Mouse (Mus musculus) gastrocnemius, postnatal 36 days (tissue): ENCODE measurements around the gene Gm2174. TPM values are rescaled to one million over a fixed set of nuclear protein-coding genes. Genes with fewer than 3 reads are reported as not detected.

Source experiments
- DNase-seq, 2 experiments: peaks; one replicate each; pipeline ENCODE4 v3.0.0; 2022
- intact Hi-C: fragments of 180-260 bp; cut with DNase I; formaldehyde crosslinking; loops from one replicate; pipeline ENCODE4 v1.15.1; 2025
- long read RNA-seq, 2 experiments: library from polyadenylated mRNA; stranded (forward); transcript quantifications; one replicate each; pipeline ENCODE4 v2.0.0; 2021
- total RNA-seq, 2 experiments: library from RNA; stranded (reverse); gene quantifications; 2 replicates each; pipeline ENCODE4 v1.2.3; 2021

Gm2174 gene
- total RNA-seq: not detected
- long read RNA-seq, experiment 1, partial matches to known transcripts: 0 of 3 reads
- long read RNA-seq, experiment 1, other reads (novel, unspliced or antisense): 3 of 3 reads
- long read RNA-seq, experiment 2, partial matches to known transcripts: 0 of 1 reads
- long read RNA-seq, experiment 2, other reads (novel, unspliced or antisense): 1 of 1 reads

DNA sequence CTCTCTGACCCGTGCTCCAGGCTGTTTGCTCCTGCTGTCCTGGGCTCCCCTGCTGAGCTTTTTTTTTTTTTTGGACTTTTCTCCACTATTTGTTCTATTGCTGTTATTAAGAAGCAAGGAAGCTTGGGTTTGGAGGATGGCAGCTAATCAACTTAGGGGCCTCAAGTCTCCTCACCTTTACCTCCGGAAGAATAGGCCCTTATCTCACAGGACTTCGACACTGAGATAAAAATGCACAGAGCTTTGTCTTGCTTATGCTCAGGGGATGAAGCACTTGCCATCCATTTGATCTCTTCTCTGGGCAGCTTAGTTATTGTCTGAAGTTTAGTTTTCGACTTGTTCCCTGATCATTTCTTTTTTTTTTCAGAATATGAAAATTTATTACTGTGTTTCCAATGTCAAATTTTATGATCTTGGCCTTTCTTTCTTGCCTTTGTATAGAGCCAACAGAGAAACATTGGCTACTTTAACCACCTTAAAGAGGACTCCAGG is at the start of gene Gm2174:
Gm2174 (plus strand) TSS at position 442 of the 492 bp plus-strand sequence.
- DNase-seq: no peak
- intact Hi-C loops: no loop called here

DNA sequence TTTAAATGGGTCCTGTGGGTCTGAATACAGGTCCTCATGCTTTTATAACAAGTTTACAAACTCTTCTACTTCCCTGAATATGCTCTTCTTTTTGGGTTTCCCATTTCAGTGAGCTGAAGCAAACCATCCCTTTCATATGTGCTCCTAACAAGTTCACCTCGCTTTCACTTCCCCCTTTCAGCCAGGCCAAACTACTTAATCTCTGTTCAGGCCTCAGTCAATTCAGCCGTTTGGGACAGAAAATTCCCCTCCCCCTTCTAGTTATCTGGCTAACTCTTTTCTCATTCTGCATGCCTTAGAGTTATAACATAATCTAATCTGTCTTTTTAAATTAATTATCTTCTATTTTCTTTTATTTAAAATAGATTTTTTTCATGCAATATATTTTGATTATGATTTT is 43.1 kb upstream of the Gm2174 start:
- DNase-seq: no peak
- intact Hi-C loops: no loop called here

DNA sequence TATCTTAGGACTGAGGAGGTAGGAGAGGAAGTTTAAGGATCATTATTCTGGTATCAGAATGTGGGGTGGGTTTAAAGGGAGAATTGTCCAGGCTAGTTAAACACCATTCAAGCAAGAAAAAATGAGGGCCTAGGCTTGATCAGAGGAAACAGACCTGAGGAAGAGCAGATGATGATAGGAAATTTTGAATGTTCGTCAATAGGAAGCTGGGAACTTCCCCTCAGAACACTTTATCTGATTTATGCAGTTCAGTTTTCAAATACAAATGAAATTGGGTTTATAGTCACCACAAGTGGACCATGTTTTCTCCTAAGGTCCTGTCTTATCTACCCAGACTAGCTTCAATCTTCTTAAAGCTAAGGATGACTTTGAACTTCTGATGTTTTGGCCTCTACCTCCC is 42.3 kb upstream of the Gm2174 start:
- intact Hi-C loops: no loop called here
- DNase-seq: no peak

- intact Hi-C loops: no loop called here
- DNase-seq: no peak
Observed at GRCm38 (mm10) chrX:56406128-56406527, 41.6 kb upstream of the Gm2174 start.

DNA sequence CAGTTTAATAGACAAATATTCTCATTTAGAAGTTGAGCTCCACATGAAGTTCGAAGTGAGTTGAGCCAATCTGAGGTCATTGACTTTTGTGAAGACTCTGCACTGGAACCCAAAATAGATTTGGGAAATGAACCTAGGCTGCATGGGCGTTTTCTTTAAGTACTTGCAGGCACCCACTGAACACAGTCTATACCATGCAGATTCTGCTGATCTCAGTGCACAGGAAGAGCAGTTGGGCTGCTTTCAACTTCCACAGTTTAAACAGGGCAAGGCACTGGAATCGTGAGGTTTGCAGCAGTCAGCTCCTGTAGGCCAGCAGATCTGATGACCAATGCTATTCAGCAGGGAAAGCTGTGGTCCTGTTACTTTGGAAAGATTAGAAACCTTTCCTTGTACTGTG is 31.5 kb upstream of the Gm2174 start:
- intact Hi-C loops: no loop called here
- DNase-seq: no peak

DNA sequence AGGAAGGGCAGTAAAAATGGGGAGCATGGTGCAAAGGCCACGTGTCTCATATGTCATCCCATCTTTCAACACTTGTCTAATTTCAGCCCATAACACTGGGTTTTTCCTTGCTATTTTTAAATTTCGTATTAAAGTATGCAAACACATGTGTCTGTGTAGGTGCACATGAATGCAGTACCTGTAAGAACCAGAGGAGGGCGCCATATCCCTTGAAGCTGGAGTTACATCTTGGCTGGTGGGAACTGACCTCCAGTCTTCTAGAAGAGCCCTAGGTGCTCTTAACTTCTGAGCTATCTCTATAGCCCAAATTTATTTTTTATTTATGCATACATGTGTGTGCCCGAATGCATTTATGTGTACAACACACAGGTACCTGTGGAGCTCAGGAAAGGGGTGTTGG is 30.2 kb upstream of the Gm2174 start:
- DNase-seq: no peak
- intact Hi-C loops: no loop called here

- intact Hi-C loops: no loop called here
- DNase-seq: no peak
Observed at GRCm38 (mm10) chrX:56430601-56431000, 17.2 kb upstream of the Gm2174 start.

DNA sequence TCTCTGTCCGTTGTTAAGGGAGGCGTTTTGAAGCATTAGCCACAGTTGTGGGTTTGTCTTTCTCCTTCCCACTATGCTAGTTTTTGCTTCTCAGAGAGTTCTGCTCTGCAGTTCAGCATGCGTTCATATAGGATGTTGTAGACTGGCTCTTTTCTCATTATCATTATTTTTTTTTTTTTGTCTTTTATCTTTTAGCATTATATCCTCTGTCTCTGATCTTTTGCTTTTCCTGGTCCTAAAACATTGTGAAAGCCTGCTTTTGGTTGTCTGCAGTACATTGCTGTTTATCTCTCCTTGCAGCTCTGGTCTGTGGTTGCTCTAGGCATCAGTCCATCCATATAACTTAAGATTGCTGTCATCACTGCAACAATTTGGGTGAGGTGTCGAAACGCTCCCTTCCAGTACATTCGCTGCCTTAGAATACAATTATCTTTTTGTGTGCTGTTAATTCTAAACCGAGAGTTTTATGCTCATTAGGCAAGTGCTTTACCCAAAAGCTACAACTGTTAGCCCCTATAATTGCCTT is 11.9 kb upstream of the Gm2174 start:
- no peak for DNase-seq
- intact Hi-C loops: no loop called here

DNA sequence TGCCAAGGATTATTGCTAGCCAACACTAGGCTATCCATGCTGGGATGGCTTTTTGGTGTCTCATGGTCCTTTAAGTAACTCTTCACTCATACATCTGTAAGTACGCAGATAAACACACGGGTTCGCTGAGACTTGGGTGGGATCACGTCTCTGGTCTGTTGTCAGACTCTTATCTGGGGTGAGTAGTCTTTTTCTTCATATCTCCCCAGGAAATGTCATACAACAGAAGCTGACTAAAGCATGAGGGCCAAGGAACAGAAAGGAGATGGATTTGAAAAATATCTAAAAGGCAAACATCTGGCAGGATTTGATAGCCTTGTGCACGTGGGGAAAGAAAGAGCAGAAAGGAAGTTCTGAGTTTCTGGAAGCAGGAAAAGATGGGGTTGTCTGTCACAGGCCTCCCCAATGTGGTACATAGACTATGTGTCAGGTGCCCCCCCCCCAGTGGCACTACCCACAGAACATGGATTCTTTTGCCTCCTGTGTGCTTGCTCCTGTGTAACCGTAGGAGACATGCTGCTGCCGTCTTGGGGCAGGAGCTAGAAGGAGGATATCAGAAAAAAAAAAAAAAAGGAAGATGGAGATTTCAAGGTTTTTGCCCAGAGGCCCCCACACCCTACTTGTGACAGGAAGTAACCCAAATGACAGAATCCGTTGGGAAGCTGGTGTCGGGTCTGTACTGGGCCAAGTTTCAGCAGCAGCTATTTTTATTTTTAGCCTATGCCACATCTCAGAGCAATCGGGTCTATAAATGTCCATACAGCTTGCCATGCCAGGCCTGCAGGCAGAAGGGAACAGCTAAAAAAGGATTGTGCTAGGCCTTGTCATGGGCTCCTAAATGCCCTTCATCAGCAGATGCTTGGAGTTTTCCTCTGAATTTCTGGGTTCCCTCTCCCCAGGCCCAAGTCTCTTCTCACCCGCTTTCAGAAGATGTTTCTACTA is 1.0 kb upstream of the Gm2174 start:
- intact Hi-C loops: no loop called here
- no peak for DNase-seq

- peak; percentile 56 to 58 for DNase-seq
- intact Hi-C loops: no loop called here
Observed at GRCm38 (mm10) chrX:56454671-56455371, 7.1 kb downstream of the Gm2174 start, which contains the start of gene Ints6l. Gene Ints6l (plus strand): TSS chrX:56454857.

DNA sequence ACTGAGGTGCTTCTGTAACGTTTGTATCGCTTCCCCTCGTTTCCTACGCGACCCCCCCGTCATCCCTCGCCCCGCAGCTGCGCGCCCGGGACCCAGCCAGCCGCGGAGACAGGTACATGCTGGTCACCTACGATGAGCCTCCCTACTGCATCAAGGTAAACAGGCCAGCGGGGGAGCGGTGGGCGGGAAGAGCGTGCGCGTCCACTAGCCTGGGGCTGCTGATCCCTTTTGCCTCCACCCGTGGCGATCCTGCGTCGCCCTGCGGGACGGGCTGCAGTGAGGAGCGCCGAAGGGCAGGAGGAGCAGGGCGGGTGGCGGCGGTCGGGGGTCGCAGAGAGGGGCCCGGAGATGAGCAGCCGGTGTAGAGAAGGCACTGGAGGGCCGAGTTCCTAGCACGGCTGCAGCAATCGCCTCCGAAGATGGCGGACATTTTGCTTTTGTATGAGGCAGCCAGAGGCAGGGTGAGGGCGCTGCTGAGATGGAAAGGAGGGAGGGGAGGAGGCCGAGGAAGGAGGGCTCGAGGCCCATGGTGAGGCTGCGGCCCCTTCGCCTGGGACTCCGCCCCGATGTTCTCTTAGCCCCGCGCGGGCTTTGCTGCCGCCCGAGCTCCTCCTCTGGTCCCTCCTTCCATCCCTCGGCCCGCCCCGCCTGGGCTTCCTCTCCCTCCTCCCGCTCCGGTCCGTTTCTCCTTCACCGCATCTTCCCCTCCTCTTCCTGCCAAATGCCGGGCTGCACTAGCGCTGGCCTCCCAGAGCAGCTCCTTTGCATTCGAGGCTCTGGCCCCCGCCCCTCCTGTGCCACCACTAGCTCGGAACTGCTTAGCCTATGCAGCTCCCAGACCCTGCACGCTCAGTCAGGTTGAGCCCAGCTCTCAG is 7.8 kb downstream of the Gm2174 start:
- peak; percentile 67 to 85 for DNase-seq
- intact Hi-C loops: no loop called here

- no peak for DNase-seq
- intact Hi-C loops: no loop called here
Observed at GRCm38 (mm10) chrX:56456379-56456778, 8.6 kb downstream of the Gm2174 start.

- no peak for DNase-seq
- intact Hi-C loops: no loop called here
Observed at GRCm38 (mm10) chrX:56462020-56462933, 14.5 kb downstream of the Gm2174 start.

GRCm38 (mm10) chrX:56464906-56465305 is 17.1 kb downstream of the Gm2174 start:
- no peak for DNase-seq
- intact Hi-C loops: no loop called here

DNA sequence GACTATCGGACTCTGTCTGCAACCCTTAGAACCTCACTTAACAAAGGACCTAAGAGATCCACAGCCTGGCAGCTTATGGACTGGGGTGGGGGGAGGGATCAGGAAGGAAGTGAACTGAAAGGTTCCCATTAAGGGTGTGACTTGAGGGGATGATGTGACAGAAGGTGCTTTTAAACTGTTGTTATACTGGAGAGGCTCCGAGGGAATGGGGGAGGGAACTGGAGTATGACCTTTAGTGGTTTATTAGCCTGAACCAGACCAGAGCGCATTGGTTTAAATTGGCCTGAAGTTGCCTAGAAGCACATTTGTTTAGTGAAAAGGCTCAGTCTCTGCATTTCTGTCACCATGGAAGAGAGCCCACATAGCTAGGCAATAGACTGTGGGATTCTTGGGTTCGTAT is 19.9 kb downstream of the Gm2174 start:
- no peak for DNase-seq
- intact Hi-C loops: no loop called here

- intact Hi-C loops: no loop called here
- no peak for DNase-seq
Observed at GRCm38 (mm10) chrX:56468422-56468821, 20.7 kb downstream of the Gm2174 start.

DNA sequence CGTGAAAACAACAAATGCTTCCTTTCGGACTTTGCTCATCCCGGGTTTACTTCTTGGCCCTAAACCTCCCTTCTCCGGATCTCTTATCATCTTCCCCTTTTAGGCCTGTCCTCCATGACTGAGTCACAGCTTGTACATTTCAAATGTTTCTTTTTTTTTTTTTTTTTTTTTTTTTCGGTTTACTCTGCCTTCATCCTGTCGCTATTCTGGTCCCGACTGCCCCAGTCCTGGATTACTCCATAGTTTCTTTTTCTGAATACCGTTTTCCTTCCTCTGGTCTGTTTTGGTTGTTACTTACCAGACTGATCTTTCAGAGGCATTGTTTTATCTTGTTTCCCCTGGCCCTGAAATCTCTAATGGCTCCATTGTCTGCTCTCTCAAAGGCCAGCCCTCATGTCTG is 26.3 kb downstream of the Gm2174 start:
- intact Hi-C loops: no loop called here
- no peak for DNase-seq

DNA sequence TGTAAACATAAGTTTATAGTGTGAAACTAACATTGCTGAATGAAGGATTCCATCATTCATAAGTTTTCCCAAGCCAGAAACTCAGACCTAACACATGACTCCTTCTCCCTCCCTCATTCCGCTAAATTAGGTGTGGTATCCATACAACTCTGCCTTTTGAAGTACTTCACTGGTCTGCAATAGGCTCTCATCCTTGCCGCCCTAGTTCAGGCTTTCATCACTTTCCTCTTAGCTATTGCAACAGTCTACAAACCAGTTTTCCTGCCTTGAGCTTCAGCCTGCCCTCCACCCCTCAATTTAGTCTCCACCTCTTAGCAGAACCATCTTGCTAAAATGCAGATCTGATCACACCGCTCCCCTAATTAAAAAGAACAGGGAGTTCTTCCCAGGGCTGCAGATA is 29.8 kb downstream of the Gm2174 start:
- intact Hi-C loops: no loop called here
- DNase-seq: no peak

- DNase-seq: no peak
- intact Hi-C loops: no loop called here
Observed at GRCm38 (mm10) chrX:56481906-56482305, 34.1 kb downstream of the Gm2174 start.
